Mouse (Mus musculus) embryonic facial prominence, embryonic 15.5 days (tissue): ENCODE data around the gene Olfr402. TPM values are rescaled to one million over a fixed set of nuclear protein-coding genes. Genes with fewer than 3 reads are reported as not detected.
"Not testable (repeated sequence)": the region's sequence is repeated elsewhere in the genome, so short reads cannot be mapped to it uniquely, and the experiment has no call there.

Experiments used
- ATAC-seq: fragments of 200-750 bp; cut with Nextera tagmentation; 2 replicates; pipeline ENCODE4 v1.8.0; 2017; ENCODE audit warnings: low read depth, moderate TSS enrichment; ENCODE audit not compliant: insufficient number of reproducible peaks, low FRiP score, low TSS enrichment
- H3K27ac ChIP-seq: fragments of 300-500 bp; sonication (generic); replicated peaks from 2 replicates; pipeline ENCODE4 v1.5.1; 2015; ENCODE audit warnings: mild to moderate bottlenecking, inconsistent platforms
- H3K27me3 ChIP-seq: fragments of 300-500 bp; sonication (generic); 2 replicates; pipeline ENCODE4 v1.6.1; 2015; ENCODE audit warnings: inconsistent platforms
- H3K36me3 ChIP-seq: fragments of 300-500 bp; sonication (generic); 2 replicates; pipeline ENCODE4 v1.6.1; 2015; ENCODE audit warnings: mild to moderate bottlenecking, inconsistent platforms
- H3K4me1 ChIP-seq: fragments of 300-500 bp; sonication (generic); 2 replicates; pipeline ENCODE4 v1.6.1; 2015; ENCODE audit warnings: inconsistent platforms
- H3K4me2 ChIP-seq: fragments of 300-500 bp; sonication (generic); replicated peaks from 2 replicates; pipeline ENCODE4 v1.6.1; 2015; ENCODE audit warnings: mild to moderate bottlenecking, inconsistent platforms
- H3K4me3 ChIP-seq: fragments of 300-500 bp; sonication (generic); replicated peaks from 2 replicates; pipeline ENCODE4 v1.5.1; 2015; ENCODE audit warnings: mild to moderate bottlenecking, inconsistent platforms
- H3K9ac ChIP-seq: fragments of 300-500 bp; sonication (generic); 2 replicates; pipeline ENCODE4 v1.6.1; 2015; ENCODE audit warnings: inconsistent platforms
- H3K9me3 ChIP-seq: fragments of 300-500 bp; sonication (generic); replicated peaks from 2 replicates; pipeline ENCODE4 v1.6.1; 2016; ENCODE audit warnings: inconsistent platforms
- WGBS: fragments of 180-500 bp; shearing (Covaris S2); methylation state at CpG from one replicate; pipeline ENCODE4 v1.1.7; 2015; 5-methylcytosine and 5-hydroxymethylcytosine counted together
- polyA plus RNA-seq: library from polyadenylated mRNA; unstranded; fragments of >200 nt; fragmentation: Nextera tagmentation; extraction: Ambion mirVana; gene quantifications from 2 replicates; pipeline ENCODE4 v1.2.1, GENCODE M21; 2015

Gene Olfr402
- 0.05 TPM in 1 of 2 replicates, not detected in the other for polyA plus RNA-seq

GRCm38 (mm10) chr11:74153229-74153628 lies at the start of gene Olfr402:
Gene Olfr402, plus strand, starts transcription at chr11:74153529.
- H3K4me1 ChIP-seq: no peaks in the 10 kb centered on the region
- 55% methylated on average over 3 of the region's 3 CpGs for WGBS
- no peaks in the 10 kb centered on the region for H3K27me3 ChIP-seq
- no peak within 1 kb of the TSS for H3K27ac ChIP-seq
- H3K9me3 ChIP-seq: no peaks in the 10 kb centered on the region; the same call in 1 of the 2 replicates
- no peak for ATAC-seq
- no peak within 1 kb of the TSS for H3K4me2 ChIP-seq
- no peak within 1 kb of the TSS for H3K4me3 ChIP-seq
- no peak within 1 kb of the TSS for H3K9ac ChIP-seq
- no peaks in the 10 kb centered on the region for H3K36me3 ChIP-seq

DNA sequence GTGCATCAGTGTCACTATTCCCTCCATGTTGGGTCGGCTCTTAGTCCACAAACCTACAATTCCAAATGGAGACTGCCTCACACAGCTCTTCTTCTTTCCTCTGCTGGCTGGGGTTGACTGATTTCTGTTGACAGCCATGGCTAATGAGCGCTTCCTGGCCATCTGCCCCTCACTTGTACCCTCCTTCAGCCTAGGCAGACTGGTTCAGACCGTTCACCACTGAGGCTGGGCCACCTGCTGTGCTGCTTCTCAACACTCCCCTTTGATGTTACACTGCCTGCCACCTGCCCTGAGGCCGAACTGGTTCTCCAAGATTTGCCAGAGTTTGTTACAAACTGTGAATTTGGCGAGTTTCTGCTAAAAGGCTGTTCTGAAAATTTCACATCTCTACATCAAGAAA lies 48.3 kb upstream of the Olfr402 start:
- H3K27ac ChIP-seq: no peak overlapping the region
- no peak overlapping the region for H3K4me3 ChIP-seq
- H3K4me2 ChIP-seq: no peak overlapping the region
- WGBS: 24% methylated on average over 5 of the region's 5 CpGs
- no peaks in the 10 kb centered on the region for H3K27me3 ChIP-seq
- no peak for ATAC-seq
- no peaks in the 10 kb centered on the region for H3K4me1 ChIP-seq
- H3K36me3 ChIP-seq: no peaks in the 10 kb centered on the region
- H3K9me3 ChIP-seq: 0 out of 2 replicates have a peak, but pooled peaks cover 5% of the 10 kb centered on the region
- no peak overlapping the region for H3K9ac ChIP-seq

DNA sequence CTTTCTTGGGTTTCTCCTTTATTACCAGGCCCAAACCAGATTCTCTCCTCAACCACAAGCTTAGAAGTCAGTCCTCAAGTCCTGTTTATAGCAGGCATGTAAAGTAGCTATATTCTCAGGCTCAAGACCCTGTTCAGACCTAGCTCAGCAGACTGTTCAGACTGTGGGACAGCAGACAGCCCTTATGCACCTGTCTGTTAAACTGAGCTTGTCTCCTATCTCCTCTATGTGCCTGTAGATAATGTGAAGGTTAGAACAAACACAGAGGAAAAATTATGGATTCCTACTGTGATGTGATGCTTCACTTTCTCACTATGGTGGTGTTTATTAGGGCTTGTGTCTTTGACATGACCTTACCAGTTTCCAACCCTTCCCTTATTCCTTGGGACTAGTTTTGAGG lies 39.9 kb upstream of the Olfr402 start, which contains the start of gene Olfr401:
Gene Olfr401 (plus strand): TSS at position 301 of the 400 bp plus-strand sequence.
- Histone ChIP-seq H3K9me3 (0 out of 2 replicates have a peak, but pooled peaks cover 3% of the 10 kb centered on the region), H3K4me3 (no peak within 1 kb of the TSS), H3K27me3 (no peaks in the 10 kb centered on the region), H3K4me2 (no peak within 1 kb of the TSS), H3K9ac (no peak within 1 kb of the TSS), H3K27ac (no peak within 1 kb of the TSS), H3K4me1 (no peaks in the 10 kb centered on the region), H3K36me3 (no peaks in the 10 kb centered on the region)
- no peak for ATAC-seq

DNA sequence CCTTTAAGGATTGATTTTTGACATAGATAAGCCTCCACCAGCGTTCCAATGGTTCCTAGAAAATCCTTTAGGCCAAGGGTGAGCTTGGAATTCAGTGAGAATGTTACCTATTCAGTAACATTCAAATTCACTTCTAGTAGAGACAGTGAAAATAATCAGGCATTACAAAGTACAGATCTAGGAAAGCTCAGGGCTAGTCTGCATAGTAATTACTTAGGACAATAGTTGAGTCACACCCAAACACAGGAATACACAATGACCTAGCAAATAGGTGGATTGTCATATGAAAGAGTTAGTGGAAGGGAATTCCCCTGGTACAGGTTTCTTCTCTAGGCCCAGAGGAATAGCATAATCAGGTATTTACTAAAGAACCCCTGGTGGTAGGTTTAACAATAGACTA lies 13.3 kb upstream of the Olfr402 start:
- WGBS: 33% methylated on average over 1 of the region's 1 CpGs
- H3K27me3 ChIP-seq, H3K4me2 ChIP-seq, H3K27ac ChIP-seq, ATAC-seq, H3K4me1 ChIP-seq, H3K36me3 ChIP-seq, H3K9ac ChIP-seq, H3K4me3 ChIP-seq, H3K9me3 ChIP-seq: not testable (repeated sequence)

- peaks cover 4% of the 10 kb centered on the region; the same call in 1 of the 2 replicates for H3K9me3 ChIP-seq
- H3K9ac ChIP-seq: no peak overlapping the region
- H3K27ac ChIP-seq: no peak overlapping the region
- no peak for ATAC-seq
- no peaks in the 10 kb centered on the region for H3K27me3 ChIP-seq
- H3K4me1 ChIP-seq: no peaks in the 10 kb centered on the region
- H3K4me2 ChIP-seq: no peak overlapping the region
- H3K4me3 ChIP-seq: no peak overlapping the region
- H3K36me3 ChIP-seq: no peaks in the 10 kb centered on the region
These were observed 7.5 kb upstream of the Olfr402 start for GRCm38 (mm10) chr11:74145866-74146265.

DNA sequence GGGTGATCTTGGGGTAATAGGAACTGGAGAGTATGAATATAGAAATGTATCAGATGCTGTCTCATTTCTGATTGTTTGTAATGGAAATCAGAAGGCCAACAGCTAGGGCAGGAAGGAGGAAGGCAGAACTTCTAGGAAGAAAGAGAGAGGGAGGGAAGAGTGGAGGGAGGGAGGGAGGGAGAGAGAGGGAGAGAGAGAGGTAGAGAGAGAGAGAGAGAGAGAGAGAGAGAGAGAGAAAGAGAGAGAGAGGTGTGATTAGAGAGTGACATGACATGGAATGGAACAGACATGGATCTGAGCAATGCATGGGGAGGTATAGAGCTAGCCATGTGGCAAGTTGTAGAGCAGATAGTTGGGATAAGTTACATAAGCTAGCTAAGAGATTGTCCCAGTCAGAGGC lies 15.4 kb downstream of the Olfr402 start:
- Histone ChIP-seq H3K27me3 (no peaks in the 10 kb centered on the region), H3K4me1 (no peaks in the 10 kb centered on the region), H3K9me3 (no peaks in the 10 kb centered on the region), H3K27ac (no peak overlapping the region), H3K4me2 (no peak overlapping the region), H3K36me3 (no peaks in the 10 kb centered on the region), H3K4me3 (no peak overlapping the region), H3K9ac (no peak overlapping the region)
- ATAC-seq: no peak

GRCm38 (mm10) chr11:74183168-74183567 lies 29.8 kb downstream of the Olfr402 start:
- ATAC-seq: no peak
- no peak overlapping the region for H3K4me2 ChIP-seq
- no peaks in the 10 kb centered on the region for H3K36me3 ChIP-seq
- no peaks in the 10 kb centered on the region for H3K27me3 ChIP-seq
- no peak overlapping the region for H3K27ac ChIP-seq
- H3K4me3 ChIP-seq: no peak overlapping the region
- no peaks in the 10 kb centered on the region for H3K9me3 ChIP-seq
- H3K4me1 ChIP-seq: no peaks in the 10 kb centered on the region
- H3K9ac ChIP-seq: no peak overlapping the region
- 86% methylated on average over 4 of the region's 4 CpGs for WGBS

- no peaks in the 10 kb centered on the region for H3K27me3 ChIP-seq
- H3K36me3 ChIP-seq: no peaks in the 10 kb centered on the region
- H3K9me3 ChIP-seq: no peaks in the 10 kb centered on the region
- no peak overlapping the region for H3K4me2 ChIP-seq
- no peak overlapping the region for H3K27ac ChIP-seq
- H3K4me3 ChIP-seq: no peak overlapping the region
- no peak overlapping the region for H3K9ac ChIP-seq
- no peaks in the 10 kb centered on the region for H3K4me1 ChIP-seq
- ATAC-seq: no peak
- WGBS: 70% methylated on average over 4 of the region's 4 CpGs
These were observed 30.4 kb downstream of the Olfr402 start for GRCm38 (mm10) chr11:74183745-74184144.

GRCm38 (mm10) chr11:74185949-74186348 lies 32.6 kb downstream of the Olfr402 start, which contains the start of gene Olfr403:
Gene Olfr403, plus strand, starts transcription at chr11:74186249.
- H3K4me3 ChIP-seq: no peak within 1 kb of the TSS
- H3K4me1 ChIP-seq: no peaks in the 10 kb centered on the region
- no peaks in the 10 kb centered on the region for H3K27me3 ChIP-seq
- H3K27ac ChIP-seq: no peak within 1 kb of the TSS
- H3K9ac ChIP-seq: no peak within 1 kb of the TSS
- H3K4me2 ChIP-seq: no peak within 1 kb of the TSS
- no peak for ATAC-seq
- no peaks in the 10 kb centered on the region for H3K9me3 ChIP-seq
- H3K36me3 ChIP-seq: no peaks in the 10 kb centered on the region

Other genes with a start within 250 kb of the Olfr402 start
- 0.29 TPM in 1 of 2 replicates, not detected in the other for gene Olfr395, start 244.2 kb upstream of the Olfr402 start, polyA plus RNA-seq
- gene Olfr23, start 216.9 kb upstream of the Olfr402 start, polyA plus RNA-seq: 0.11 and 0.44 TPM in 2 replicates
- gene Olfr397, start 192.7 kb upstream of the Olfr402 start, polyA plus RNA-seq: 0.04 TPM in 1 of 2 replicates, not detected in the other
- not detected in 2 replicates for gene Olfr398, start 163.1 kb upstream of the Olfr402 start, polyA plus RNA-seq
- 0.13 and 0.24 TPM in 2 replicates for gene Olfr139, start 97.0 kb upstream of the Olfr402 start, polyA plus RNA-seq
- gene Olfr399, start 96.9 kb upstream of the Olfr402 start, polyA plus RNA-seq: 0.18 and 0.57 TPM in 2 replicates
- not detected in 2 replicates for gene Zfp616, start 83.6 kb upstream of the Olfr402 start, polyA plus RNA-seq
- not detected in 2 replicates for gene Olfr401, start 39.8 kb upstream of the Olfr402 start, polyA plus RNA-seq
- not detected in 2 replicates for gene Olfr403, start 32.7 kb downstream of the Olfr402 start, polyA plus RNA-seq
- not detected in 2 replicates for gene Olfr43, start 57.9 kb downstream of the Olfr402 start, polyA plus RNA-seq
- not detected in 2 replicates for gene Olfr406, start 106.3 kb downstream of the Olfr402 start, polyA plus RNA-seq
- gene Olfr59, start 130.2 kb downstream of the Olfr402 start, polyA plus RNA-seq: 0.12 TPM in 1 of 2 replicates, not detected in the other
- gene Olfr410, start 184.5 kb downstream of the Olfr402 start, polyA plus RNA-seq: 0.11 and 0.12 TPM in 2 replicates
- gene Olfr411, start 199.1 kb downstream of the Olfr402 start, polyA plus RNA-seq: 0.30 and 0.51 TPM in 2 replicates
- not detected in 2 replicates for gene Olfr412, start 208.5 kb downstream of the Olfr402 start, polyA plus RNA-seq